Mouse (Mus musculus): ENCODE measurements at regions not wholly inside any gene's neighbourhood (a gene's known extent, or its start where the extent isn't known, plus 50 kb on each side); places are given as distances from the start of the nearest gene placed in this dataset.

DNA sequence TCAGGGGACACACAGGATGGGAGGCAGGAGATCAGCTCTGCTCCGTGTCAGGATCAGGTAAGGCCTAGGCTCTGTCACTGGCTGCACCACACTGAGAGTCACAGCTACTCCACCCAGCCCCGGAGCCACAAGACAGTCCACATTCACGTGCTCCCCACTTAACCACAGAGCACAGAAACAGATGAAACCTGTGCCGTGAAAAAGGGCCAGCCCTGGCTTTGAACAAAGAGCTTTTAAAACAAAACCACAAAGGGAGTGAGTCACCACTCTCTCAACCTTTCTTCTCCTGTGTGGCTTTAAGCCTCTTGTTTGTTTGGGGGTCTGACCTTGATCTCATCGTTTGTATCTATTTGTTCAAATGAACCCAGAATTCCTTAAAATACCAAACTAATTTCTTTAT is 150.6 kb downstream of the Klf5 start:
- TF ChIP-seq CTCF (IDR thresholded peaks at IDR 0.05 in 2 of 3, conservative IDR thresholded peaks at IDR 0.05 in 1 of 3; ENCODE audit: control insufficient read depth in 1 of 3, insufficient read depth in 1 of 3, low read depth in 2 of 3, low read length in 3 of 3, poor library complexity in 1 of 3, severe bottlenecking in 1 of 3) (no peak), UBTF (IDR thresholded peaks at IDR 0.05; ENCODE audit: borderline replicate concordance, insufficient read depth, low read depth, low read length) (no peak), BHLHE40 (IDR thresholded peaks at IDR 0.05; ENCODE audit: borderline replicate concordance, low read depth, low read length) (peak; percentile 42; the same call in 1 of the 2 replicates), TBP (IDR thresholded peaks at IDR 0.05; ENCODE audit: low read depth, low read length) (no peak), ZC3H11A (IDR thresholded peaks at IDR 0.05; ENCODE audit: low read depth, low read length) (no peak)
